Comparison of ENCODE assay signal across 8 mouse cellular contexts in the genomic region with DNA sequence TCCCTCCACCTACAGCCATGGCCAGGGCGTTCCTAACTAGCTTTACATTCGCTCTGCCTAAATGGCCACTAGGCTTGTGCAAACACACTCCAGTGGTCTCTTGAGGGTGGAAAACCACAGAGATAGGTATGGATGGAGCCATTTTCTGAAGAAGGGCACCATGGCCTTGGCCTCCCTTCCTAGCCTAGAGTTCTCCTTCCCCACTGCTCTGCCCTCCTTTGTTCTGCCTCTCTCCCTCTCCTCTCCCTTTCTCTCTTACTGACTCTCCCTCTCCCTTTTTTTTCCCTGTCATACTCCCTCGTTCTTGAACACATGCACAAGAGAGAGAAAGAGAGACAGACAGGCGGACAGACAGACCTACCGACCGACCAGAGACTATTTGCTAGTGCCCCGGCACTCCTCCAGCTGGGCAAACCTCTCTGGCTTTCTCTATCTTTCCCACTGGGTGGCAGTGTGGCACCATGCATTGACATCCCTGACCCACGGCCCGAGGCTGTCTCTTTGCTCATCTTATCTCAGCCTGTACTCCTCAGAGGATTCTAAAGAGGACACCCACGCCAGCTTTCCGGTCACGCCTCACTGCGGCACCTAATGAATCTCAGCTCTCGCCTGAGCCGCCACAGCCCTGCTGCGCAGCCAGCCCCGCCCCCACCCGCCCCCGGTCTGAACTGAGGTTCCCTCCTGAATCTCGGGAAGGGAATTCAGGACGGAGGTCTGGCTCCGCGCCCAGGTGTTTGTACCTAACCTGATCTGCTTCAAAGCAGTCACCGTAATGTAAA. TPM values are rescaled to one million over a fixed set of nuclear protein-coding genes. Genes with fewer than 3 reads are reported as not detected.
DNase-seq lines count a peak whose midpoint lies in the region; ATAC-seq and TF ChIP-seq lines count a peak whose summit lies in the region.

No protein-coding gene starts in this region.

- intact Hi-C loops in gastrocnemius, adult 2 months (cut with DNase I) = loop anchor here (10.0 kb wide), 1 partner anchor 246 kb away; no protein-coding TSS in a partner anchor

- TF ChIP-seq CTCF in gastrocnemius, adult 2 months (IDR thresholded peaks at IDR 0.05) = peak; percentile 88

- H3K9ac ChIP-seq in hindbrain, embryonic 16.5 days (ENCODE audit: low read depth, low read length) = peak overlapping the region; percentile 65

- peaks cover 25% of the 10 kb centered on the region for H3K4me1 ChIP-seq in hindbrain, embryonic 16.5 days (ENCODE audit: control insufficient read depth, insufficient read depth, low read depth, low read length)

- H3K27me3 ChIP-seq in hindbrain, embryonic 16.5 days (replicated peaks; ENCODE audit: control insufficient read depth, insufficient read depth, low read length) = no peaks in the 10 kb centered on the region

- DNase-seq in ZHBTc4 (ENCODE audit: low read depth, low spot score) = peak; percentile 89
- DNase-seq in cerebellum, postnatal 36 days = peak; percentile 90 to 94
- DNase-seq in gastrocnemius, adult 2 months = peak; percentile 83
- peak; percentile 94 to 95 for DNase-seq in left cerebral cortex, adult 18-20 months (ENCODE audit: low spot score in 2 of 2)
- peak; percentile 82 for DNase-seq in lung, postnatal 4 days
- peak; percentile 96 for DNase-seq in right cerebral cortex, adult 2 months (ENCODE audit: low spot score in 2 of 2)
- DNase-seq in urinary bladder, postnatal 10 days (ENCODE audit: low spot score) = peak; percentile 48

- H3K4me2 ChIP-seq in hindbrain, embryonic 16.5 days (ENCODE audit: low read length) = peak overlapping the region; percentile 67

- peak overlapping the region; percentile 69 for H3K4me3 ChIP-seq in gastrocnemius, adult 2 months
- H3K4me3 ChIP-seq in hindbrain, embryonic 16.5 days (ENCODE audit: low read length) = peak overlapping the region; percentile 41

- whole genome bisulfite sequencing in hindbrain, embryonic 16.5 days = 8% methylated on average over 24 of the region's 24 CpGs

- H3K36me3 ChIP-seq in hindbrain, embryonic 16.5 days (ENCODE audit: control insufficient read depth, insufficient read depth, low read length) = no peaks in the 10 kb centered on the region

- H3K27ac ChIP-seq in gastrocnemius, adult 2 months = no peak overlapping the region
- H3K27ac ChIP-seq in hindbrain, embryonic 16.5 days (ENCODE audit: low read depth, low read length) = peak overlapping the region; percentile 53

- peak; percentile 95 for ATAC-seq in hindbrain, embryonic 16.5 days

- no peaks in the 10 kb centered on the region for H3K9me3 ChIP-seq in hindbrain, embryonic 16.5 days (ENCODE audit: control insufficient read depth, low read length)

RNA-seq across cellular contexts. Expression of a gene that starts 7.0 kb away (rescaled TPM):
- total RNA-seq in gastrocnemius, adult 2 months (2021) = not detected
- 0.15 TPM in 2 replicates for polyA plus RNA-seq in hindbrain, embryonic 16.5 days (2015; fragmentation: Nextera tagmentation; extraction: Ambion mirVana)
- total RNA-seq in left cerebral cortex, adult 18-20 months (2021) = under 1 TPM; 0.72 to 0.82 TPM

RNA-seq across cellular contexts. Expression of a gene that starts 33.9 kb away (rescaled TPM):
- total RNA-seq in gastrocnemius, adult 2 months (2021) = under 1 TPM; 0.28 to 0.56 TPM
- polyA plus RNA-seq in hindbrain, embryonic 16.5 days (2015; fragmentation: Nextera tagmentation; extraction: Ambion mirVana) = 1.4 and 1.6 TPM in 2 replicates
- total RNA-seq in left cerebral cortex, adult 18-20 months (2021) = under 1 TPM; 0.30 to 0.58 TPM

RNA-seq across cellular contexts. Expression of a gene that starts 37.1 kb away (rescaled TPM):
- not detected for total RNA-seq in gastrocnemius, adult 2 months (2021)
- polyA plus RNA-seq in hindbrain, embryonic 16.5 days (2015; fragmentation: Nextera tagmentation; extraction: Ambion mirVana) = not detected in 2 replicates
- 1 to 10 TPM in 1 of 2 experiments, under 1 TPM in 1; 0.82 to 1.0 TPM for total RNA-seq in left cerebral cortex, adult 18-20 months (2021)

RNA-seq across cellular contexts. Expression of a gene that starts 46.5 kb away (rescaled TPM):
- total RNA-seq in gastrocnemius, adult 2 months (2021) = 100 to 1,000 TPM; 152 to 244 TPM
- 315 and 319 TPM in 2 replicates for polyA plus RNA-seq in hindbrain, embryonic 16.5 days (2015; fragmentation: Nextera tagmentation; extraction: Ambion mirVana)
- total RNA-seq in left cerebral cortex, adult 18-20 months (2021) = 100 to 1,000 TPM; 302 to 311 TPM
